Mouse (Mus musculus): ENCODE data around the gene Arhgap8. TPM values are rescaled to one million over a fixed set of nuclear protein-coding genes. Genes with fewer than 3 reads are reported as not detected.
A peak's percentile ranks its signal among the peaks of the same experiment; 100 is the strongest.

The Arhgap8 gene
- polyA plus RNA-seq, 1 experiment from 2014 or later, result 4.1 TPM

DNA sequence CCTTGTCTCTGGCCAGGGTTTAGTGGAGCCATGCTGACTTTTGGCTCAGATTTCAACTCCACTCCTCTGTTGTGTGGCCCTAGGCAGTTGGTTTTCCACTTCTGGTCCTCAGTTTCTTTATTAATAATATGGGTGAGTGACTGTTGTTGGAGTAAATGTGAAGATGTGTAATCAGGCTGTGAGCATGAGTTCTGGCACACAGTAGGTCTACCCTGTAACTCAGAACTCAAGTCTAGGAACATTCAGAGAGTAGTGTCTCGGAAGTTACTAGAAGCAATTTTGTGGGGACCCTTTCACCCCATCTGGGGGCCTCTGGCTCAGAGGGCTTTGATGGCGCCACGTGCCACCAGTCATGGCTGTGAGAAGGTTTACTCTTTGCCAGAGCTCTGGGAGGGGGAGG, 37.6 kb upstream of the Arhgap8 start:
- Histone ChIP-seq H3K4me1 (peaks cover 71% of the 10 kb centered on the region), H3K9me3 (replicated peaks) (no peaks in the 10 kb centered on the region), H3K4me3 (peak overlapping the region; percentile 83), H3K27me3 (ENCODE audit: low read depth, poor library complexity, severe bottlenecking) (no peaks in the 10 kb centered on the region; the same call in 1 of the 2 replicates), H3K36me3 (no peaks in the 10 kb centered on the region), H3K27ac (peak overlapping the region; percentile 58; the same call in 1 of the 2 replicates)
- 64% methylated on average over 3 of the region's 3 CpGs for WGBS
- DNase-seq (ENCODE audit: low spot score), result no peak

DNA sequence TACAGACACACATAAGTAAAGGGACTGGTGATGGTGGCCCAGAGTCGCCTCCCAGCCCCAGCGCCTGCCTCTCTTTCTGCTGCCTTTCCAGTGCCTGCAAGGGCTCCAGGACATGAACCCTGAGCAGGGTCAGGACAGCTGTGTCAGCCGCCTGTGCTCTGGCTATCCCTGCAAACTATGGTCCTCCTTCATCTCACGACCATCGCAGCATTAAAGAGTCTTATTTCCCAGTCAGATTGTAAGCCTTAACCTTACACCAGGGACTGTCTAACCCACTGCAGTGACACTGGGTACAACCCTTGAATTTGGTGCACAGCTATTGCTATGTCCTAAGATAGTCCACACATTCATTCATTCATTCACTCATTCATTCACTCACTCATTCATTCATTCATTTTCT, 37.0 kb upstream of the Arhgap8 start:
- WGBS, result 69% methylated on average over 5 of the region's 5 CpGs
- no peaks in the 10 kb centered on the region for H3K36me3 ChIP-seq
- H3K4me3 ChIP-seq, result no peak overlapping the region
- DNase-seq (ENCODE audit: low spot score), result no peak
- H3K9me3 ChIP-seq (replicated peaks), result no peaks in the 10 kb centered on the region
- peak overlapping the region; percentile 58; the same call in 1 of the 2 replicates for H3K27ac ChIP-seq
- H3K27me3 ChIP-seq (ENCODE audit: low read depth, poor library complexity, severe bottlenecking), result no peaks in the 10 kb centered on the region; the same call in 1 of the 2 replicates
- H3K4me1 ChIP-seq, result peaks cover 76% of the 10 kb centered on the region

GRCm38 (mm10) chr15:84684520-84684919, 35.3 kb upstream of the Arhgap8 start:
- H3K9me3 ChIP-seq (replicated peaks), result no peaks in the 10 kb centered on the region
- DNase-seq (ENCODE audit: low spot score), result no peak
- H3K27ac ChIP-seq, result no peak overlapping the region
- H3K36me3 ChIP-seq, result peaks cover 13% of the 10 kb centered on the region
- no peak overlapping the region for H3K4me3 ChIP-seq
- 73% methylated on average over 5 of the region's 5 CpGs for WGBS
- H3K27me3 ChIP-seq (ENCODE audit: low read depth, poor library complexity, severe bottlenecking), result no peaks in the 10 kb centered on the region; the same call in 1 of the 2 replicates
- H3K4me1 ChIP-seq, result peaks cover 74% of the 10 kb centered on the region

GRCm38 (mm10) chr15:84685417-84685816, 34.4 kb upstream of the Arhgap8 start:
- no peak overlapping the region for H3K4me3 ChIP-seq
- H3K27ac ChIP-seq, result no peak overlapping the region
- H3K9me3 ChIP-seq (replicated peaks), result no peaks in the 10 kb centered on the region
- peaks cover 70% of the 10 kb centered on the region for H3K4me1 ChIP-seq
- no peaks in the 10 kb centered on the region; the same call in 1 of the 2 replicates for H3K27me3 ChIP-seq (ENCODE audit: low read depth, poor library complexity, severe bottlenecking)
- H3K36me3 ChIP-seq, result peaks cover 22% of the 10 kb centered on the region
- 77% methylated on average over 3 of the region's 3 CpGs for WGBS
- DNase-seq (ENCODE audit: low spot score), result no peak

DNA sequence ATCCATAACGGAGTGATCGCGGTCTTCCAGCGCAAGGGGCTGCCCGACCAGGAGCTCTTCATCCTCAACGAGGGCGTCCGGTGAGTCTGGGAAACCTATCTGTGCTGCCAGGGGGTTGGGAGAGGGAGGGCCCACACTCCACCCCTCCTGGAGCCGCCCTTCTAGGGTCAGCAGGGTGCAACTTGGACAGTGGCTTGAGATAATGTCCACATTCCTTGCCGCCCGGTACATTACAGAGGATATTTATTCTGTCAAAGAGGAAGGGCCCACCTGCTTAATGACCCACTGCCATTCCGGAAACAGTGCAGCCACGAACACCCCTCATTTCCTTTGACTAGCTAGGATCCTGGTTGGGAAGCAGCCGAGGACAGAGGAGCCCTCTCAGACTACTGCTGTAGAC, 31.9 kb upstream of the Arhgap8 start:
- no peak overlapping the region for H3K4me3 ChIP-seq
- peak overlapping the region; percentile 36; the same call in 1 of the 2 replicates for H3K27ac ChIP-seq
- no peaks in the 10 kb centered on the region; the same call in 1 of the 2 replicates for H3K27me3 ChIP-seq (ENCODE audit: low read depth, poor library complexity, severe bottlenecking)
- peaks cover 44% of the 10 kb centered on the region for H3K36me3 ChIP-seq
- WGBS, result 73% methylated on average over 14 of the region's 14 CpGs
- no peaks in the 10 kb centered on the region for H3K9me3 ChIP-seq (replicated peaks)
- DNase-seq (ENCODE audit: low spot score), result no peak
- peaks cover 45% of the 10 kb centered on the region for H3K4me1 ChIP-seq

DNA sequence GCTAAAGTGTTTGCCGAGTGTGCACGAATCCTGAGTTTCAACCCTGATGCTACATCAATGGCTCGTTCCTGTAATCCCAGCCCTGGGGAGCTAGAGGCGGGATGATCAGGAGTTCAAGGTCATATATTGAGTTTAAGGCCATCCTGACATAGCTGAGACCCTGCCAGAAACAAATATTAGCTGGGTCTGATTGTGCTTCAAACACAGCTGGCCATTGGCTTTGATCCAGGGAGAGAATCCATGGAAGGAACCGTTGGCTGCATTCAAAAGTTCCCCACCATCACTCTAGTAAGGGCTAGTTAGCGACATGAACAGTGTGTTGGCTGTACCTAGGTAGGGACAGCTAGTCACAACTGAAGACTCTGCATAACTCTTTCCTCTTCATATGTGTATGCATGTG, 30.5 kb upstream of the Arhgap8 start:
- peaks cover 59% of the 10 kb centered on the region for H3K36me3 ChIP-seq
- H3K27me3 ChIP-seq (ENCODE audit: low read depth, poor library complexity, severe bottlenecking), result no peaks in the 10 kb centered on the region
- 94% methylated on average over 6 of the region's 6 CpGs for WGBS
- H3K4me1 ChIP-seq, result peaks cover 30% of the 10 kb centered on the region
- H3K4me3 ChIP-seq, result no peak overlapping the region
- no peaks in the 10 kb centered on the region for H3K9me3 ChIP-seq (replicated peaks)
- H3K27ac ChIP-seq, result no peak overlapping the region
- no peak for DNase-seq (ENCODE audit: low spot score)

- 95% methylated on average over 6 of the region's 6 CpGs for WGBS
- Histone ChIP-seq H3K4me3 (no peak overlapping the region), H3K4me1 (peaks cover 24% of the 10 kb centered on the region), H3K9me3 (replicated peaks) (no peaks in the 10 kb centered on the region), H3K36me3 (peaks cover 66% of the 10 kb centered on the region), H3K27me3 (ENCODE audit: low read depth, poor library complexity, severe bottlenecking) (no peaks in the 10 kb centered on the region), H3K27ac (no peak overlapping the region)
- no peak for DNase-seq (ENCODE audit: low spot score)
Observed at GRCm38 (mm10) chr15:84691513-84691912, 28.3 kb upstream of the Arhgap8 start.

- peaks cover 27% of the 10 kb centered on the region for H3K4me1 ChIP-seq
- no peaks in the 10 kb centered on the region for H3K27me3 ChIP-seq (ENCODE audit: low read depth, poor library complexity, severe bottlenecking)
- no peak overlapping the region for H3K27ac ChIP-seq
- peaks cover 68% of the 10 kb centered on the region for H3K36me3 ChIP-seq
- no peak overlapping the region for H3K4me3 ChIP-seq
- no peak for DNase-seq (ENCODE audit: low spot score)
- WGBS, result 92% methylated on average over 7 of the region's 7 CpGs
- H3K9me3 ChIP-seq (replicated peaks), result no peaks in the 10 kb centered on the region
Observed at GRCm38 (mm10) chr15:84692645-84693044, 27.2 kb upstream of the Arhgap8 start.

GRCm38 (mm10) chr15:84696021-84696420, 23.8 kb upstream of the Arhgap8 start:
- Histone ChIP-seq H3K9me3 (replicated peaks) (no peaks in the 10 kb centered on the region), H3K4me1 (peaks cover 34% of the 10 kb centered on the region), H3K36me3 (peaks cover 44% of the 10 kb centered on the region), H3K27me3 (ENCODE audit: low read depth, poor library complexity, severe bottlenecking) (no peaks in the 10 kb centered on the region), H3K4me3 (no peak overlapping the region), H3K27ac (peak overlapping the region; percentile 64)
- DNase-seq (ENCODE audit: low spot score), result no peak
- WGBS, result 62% methylated on average over 4 of the region's 4 CpGs

DNA sequence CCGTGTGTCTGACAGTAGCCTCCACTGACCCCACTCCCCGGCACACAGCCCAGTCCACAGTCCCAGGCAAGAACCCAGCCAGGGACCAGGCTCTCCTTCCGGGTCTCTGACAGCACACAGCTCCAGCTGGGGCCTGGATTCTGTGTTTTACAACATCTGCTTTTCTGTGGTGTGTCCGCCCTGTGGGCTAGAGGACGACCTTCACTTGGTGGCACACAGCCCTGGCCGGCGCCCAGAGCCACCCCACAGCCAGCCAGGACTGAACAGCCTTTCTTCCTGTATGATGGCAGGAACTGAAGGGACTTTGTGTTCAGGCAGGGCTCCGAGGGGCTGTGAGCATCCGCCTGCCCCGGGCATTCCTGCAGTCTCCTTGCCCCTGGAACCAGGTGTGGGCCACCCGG, 22.2 kb upstream of the Arhgap8 start:
- no peaks in the 10 kb centered on the region for H3K27me3 ChIP-seq (ENCODE audit: low read depth, poor library complexity, severe bottlenecking)
- no peak for DNase-seq (ENCODE audit: low spot score)
- H3K4me1 ChIP-seq, result peaks cover 37% of the 10 kb centered on the region
- H3K27ac ChIP-seq, result peak overlapping the region; percentile 64
- no peaks in the 10 kb centered on the region for H3K9me3 ChIP-seq (replicated peaks)
- H3K36me3 ChIP-seq, result peaks cover 38% of the 10 kb centered on the region
- H3K4me3 ChIP-seq, result no peak overlapping the region
- 71% methylated on average over 11 of the region's 11 CpGs for WGBS

- Histone ChIP-seq H3K4me1 (peaks cover 37% of the 10 kb centered on the region), H3K27me3 (ENCODE audit: low read depth, poor library complexity, severe bottlenecking) (no peaks in the 10 kb centered on the region), H3K27ac (peak overlapping the region; percentile 64), H3K4me3 (no peak overlapping the region), H3K9me3 (replicated peaks) (no peaks in the 10 kb centered on the region), H3K36me3 (peaks cover 38% of the 10 kb centered on the region)
- WGBS, result 71% methylated on average over 2 of the region's 2 CpGs
- no peak for DNase-seq (ENCODE audit: low spot score)
Observed at GRCm38 (mm10) chr15:84698189-84698588, 21.7 kb upstream of the Arhgap8 start.

GRCm38 (mm10) chr15:84700147-84700794, 19.6 kb upstream of the Arhgap8 start:
- H3K36me3 ChIP-seq, result peaks cover 23% of the 10 kb centered on the region
- H3K27ac ChIP-seq, result 0 out of 2 replicates have a peak overlapping the region, but pooled peaks have one; percentile 10

DNA sequence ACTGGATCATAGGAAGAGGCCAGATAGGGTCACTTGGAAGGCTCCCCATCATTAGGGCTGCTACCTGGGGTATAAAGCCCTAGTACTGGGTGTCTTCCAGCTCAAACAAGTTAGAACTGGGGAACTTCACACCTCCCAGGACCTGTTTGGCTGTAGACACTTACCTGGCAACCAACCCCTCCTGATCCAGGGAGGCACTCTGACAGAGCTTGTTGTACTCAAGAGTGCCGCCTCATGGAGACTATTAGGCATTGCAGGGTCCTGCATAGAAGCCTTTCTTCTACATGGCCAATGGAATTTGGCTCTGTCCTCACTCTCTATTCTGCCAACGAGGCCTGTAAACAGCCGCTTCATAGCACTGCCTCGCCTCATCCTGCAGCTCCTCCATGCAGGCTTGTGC, 17.9 kb upstream of the Arhgap8 start:
- DNase-seq (ENCODE audit: low spot score), result no peak
- Histone ChIP-seq H3K27me3 (ENCODE audit: low read depth, poor library complexity, severe bottlenecking) (no peaks in the 10 kb centered on the region), H3K9me3 (replicated peaks) (no peaks in the 10 kb centered on the region), H3K36me3 (peaks cover 23% of the 10 kb centered on the region), H3K27ac (no peak overlapping the region), H3K4me1 (peaks cover 24% of the 10 kb centered on the region), H3K4me3 (no peak overlapping the region)
- WGBS, result 27% methylated on average over 4 of the region's 4 CpGs

More at GRCm38 (mm10) chr15:84700147-84700794, 19.6 kb upstream of the Arhgap8 start:
- peak; percentile 87 for DNase-seq (ENCODE audit: low spot score)
- Histone ChIP-seq H3K4me1 (peaks cover 37% of the 10 kb centered on the region), H3K9me3 (replicated peaks) (no peaks in the 10 kb centered on the region), H3K27me3 (ENCODE audit: low read depth, poor library complexity, severe bottlenecking) (no peaks in the 10 kb centered on the region), H3K4me3 (no peak overlapping the region)
- WGBS, result 61% methylated on average over 6 of the region's 6 CpGs

Measured in limb, embryonic 10.5 days (tissue).